Mouse (Mus musculus) CH12.LX (cell line): Measurements from ENCODE around the gene Syde1.

Source experiments
- BHLHE40 ChIP-seq: IDR thresholded peaks from 2 replicates; pipeline ENCODE4 v1.6.1; 2011; ENCODE audit warnings: mild to moderate bottlenecking, low read depth, low read length, improper control_type of control experiment
- CHD2 ChIP-seq: IDR thresholded peaks from 2 replicates; pipeline ENCODE4 v1.6.1; 2011; ENCODE audit warnings: low read length, improper control_type of control experiment
- CTCF ChIP-seq, 2 experiments: IDR thresholded peaks in 1 of 2; conservative IDR thresholded peaks in 1 of 2; 2 replicates each; pipeline ENCODE4 v1.5.1; 2011 to 2012; ENCODE audit warnings: low read depth in 2 of 2, low read length in 2 of 2, improper control_type of control experiment in 1 of 2, inconsistent platforms in 1 of 2, mild to moderate bottlenecking in 1 of 2, moderate library complexity in 1 of 2
- EP300 ChIP-seq: IDR thresholded peaks from 2 replicates; pipeline ENCODE4 v1.6.1; 2011; ENCODE audit warnings: low read length, improper control_type of control experiment
- GABPA ChIP-seq: IDR thresholded peaks from 2 replicates; pipeline ENCODE4 v1.6.1; 2012; ENCODE audit warnings: low read depth, low read length, improper control_type of control experiment, inconsistent platforms; ENCODE audit not compliant: insufficient replicate concordance
- NRF1 ChIP-seq: IDR thresholded peaks from 2 replicates; pipeline ENCODE4 v1.6.1; 2014; ENCODE audit warnings: low read depth, mild to moderate bottlenecking, inconsistent platforms, low read length, improper control_type of control experiment, moderate library complexity
- ZC3H11A ChIP-seq: IDR thresholded peaks from 2 replicates; pipeline ENCODE4 v1.6.1; 2012; ENCODE audit warnings: low read depth, mild to moderate bottlenecking, inconsistent platforms, low read length, improper control_type of control experiment

DNA sequence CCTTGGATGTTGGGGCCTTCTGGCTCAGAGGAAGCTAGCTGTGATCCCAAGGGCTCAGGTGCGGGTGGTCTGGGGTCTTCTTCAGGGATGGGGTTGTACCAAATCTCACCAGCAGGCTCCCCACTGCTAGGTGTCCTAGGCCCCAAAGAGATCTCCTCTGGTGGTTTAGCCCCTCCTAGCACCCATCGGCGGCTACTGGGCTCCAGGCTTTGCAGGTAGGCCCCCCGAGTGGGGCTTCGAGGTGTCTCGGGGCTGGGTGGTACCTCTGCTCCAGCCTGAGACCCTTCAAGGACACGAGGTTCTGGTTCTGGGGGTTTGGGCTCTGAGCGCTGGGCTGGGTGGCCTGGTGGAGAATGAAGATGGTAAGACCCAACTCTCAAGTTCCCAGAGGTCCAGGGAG lies 1.9 kb downstream of the Syde1 start:
- no peak for TF ChIP-seq CHD2
- TF ChIP-seq ZC3H11A, result no peak
- TF ChIP-seq GABPA, result no peak
- TF ChIP-seq CTCF (conservative IDR thresholded peaks at IDR 0.05 in 1 of 2, IDR thresholded peaks at IDR 0.05 in 1 of 2; ENCODE audit: low read depth in 2 of 2, low read length in 2 of 2), result no peak
- no peak for TF ChIP-seq BHLHE40
- no peak for TF ChIP-seq EP300
- TF ChIP-seq NRF1, result no peak
